Comparison of ENCODE assay signal across 8 mouse cellular contexts in the genomic region with DNA sequence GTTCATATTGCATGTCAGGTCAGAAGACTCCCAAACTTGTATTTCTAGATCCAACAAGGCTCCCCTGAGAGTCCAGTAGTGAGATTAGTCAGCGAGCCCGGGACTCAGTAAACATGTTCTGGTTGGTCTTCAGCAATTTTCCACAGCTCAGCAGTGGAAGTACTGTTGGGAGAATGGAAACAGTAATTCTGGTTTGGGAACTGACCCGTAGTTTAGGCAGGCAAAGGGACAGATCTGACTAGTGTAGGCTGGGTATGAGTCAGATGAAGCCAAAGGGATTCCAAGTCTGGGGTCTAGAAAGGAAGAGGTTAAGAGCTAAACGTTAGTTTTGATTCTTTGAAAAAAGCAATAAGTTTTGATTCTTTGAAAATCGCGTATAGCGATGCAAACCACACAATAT. TPM values are rescaled to one million over a fixed set of nuclear protein-coding genes. Genes with fewer than 3 reads are reported as not detected.
DNase-seq lines count a peak whose midpoint lies in the region; ATAC-seq and TF ChIP-seq lines count a peak whose summit lies in the region.

No protein-coding gene starts in this region.

- TF ChIP-seq EP300 in heart, adult 2 months (IDR thresholded peaks at IDR 0.05; ENCODE audit: insufficient read depth, low read depth, low read length): no peak

- peak overlapping the region; percentile 71 for H3K4me2 ChIP-seq in heart, embryonic 11.5 days
- H3K4me2 ChIP-seq in liver, embryonic 15.5 days: peak overlapping the region; percentile 84

- H3K27me3 ChIP-seq in heart, adult 2 months (ENCODE audit: control insufficient read depth, insufficient read depth, low read length): no peaks in the 10 kb centered on the region
- H3K27me3 ChIP-seq in heart, embryonic 11.5 days (ENCODE audit: control insufficient read depth, insufficient read depth, low read length): peaks cover 5% of the 10 kb centered on the region; the same call in 1 of the 2 replicates
- peaks cover 16% of the 10 kb centered on the region for H3K27me3 ChIP-seq in liver, embryonic 15.5 days

- TF ChIP-seq POLR2A in heart, adult 2 months (IDR thresholded peaks at IDR 0.05; ENCODE audit: insufficient read depth, low read depth, low read length): no peak

- no peak for DNase-seq in heart, adult 2 months
- DNase-seq in heart, postnatal 4 days: no peak
- DNase-seq in MN1 (ENCODE audit: low spot score): peak; percentile 44
- DNase-seq in ovary, adult 18-20 months (ENCODE audit: low spot score): no peak
- no peak for DNase-seq in cerebellum, postnatal 25 days
- DNase-seq in ovary, postnatal 10 days (ENCODE audit: low spot score): no peak

- no peak for TF ChIP-seq CTCF in heart, adult 2 months (IDR thresholded peaks at IDR 0.05)

- peaks cover 11% of the 10 kb centered on the region for H3K36me3 ChIP-seq in heart, adult 2 months (ENCODE audit: control insufficient read depth, insufficient read depth, low read length)
- H3K36me3 ChIP-seq in heart, embryonic 11.5 days (ENCODE audit: control insufficient read depth, insufficient read depth, low read length): peaks cover 5% of the 10 kb centered on the region; the same call in 1 of the 2 replicates
- H3K36me3 ChIP-seq in liver, embryonic 15.5 days (replicated peaks): peaks cover 17% of the 10 kb centered on the region

- peak overlapping the region; percentile 90 for H3K27ac ChIP-seq in heart, adult 2 months
- H3K27ac ChIP-seq in heart, embryonic 11.5 days (ENCODE audit: low read depth, low read length): peak overlapping the region; percentile 95
- peak overlapping the region; percentile 90 for H3K27ac ChIP-seq in liver, embryonic 15.5 days (replicated peaks)

- ATAC-seq in heart, embryonic 11.5 days (replicated peaks; ENCODE audit: insufficient number of reproducible peaks, low FRiP score, low TSS enrichment): no peak
- 0 out of 2 replicates have a peak, but pooled peaks have one; percentile 16 for ATAC-seq in liver, embryonic 15.5 days (ENCODE audit: insufficient read depth)

- WGBS in heart, adult 2 months: 3% methylated on average over 7 of the region's 7 CpGs
- 8% methylated on average over 7 of the region's 7 CpGs for WGBS in heart, embryonic 11.5 days (ENCODE audit: insufficient replicate concordance)
- WGBS in liver, embryonic 15.5 days (ENCODE audit: insufficient replicate concordance): 9% methylated on average over 7 of the region's 7 CpGs

- no peaks in the 10 kb centered on the region for H3K79me2 ChIP-seq in heart, adult 2 months (replicated peaks; ENCODE audit: control insufficient read depth, insufficient read depth, low read length)

- intact Hi-C loops in heart, adult 2 months (cut with DNase I): loop anchor here (2.0 kb wide), 1 partner anchor 26 kb away; the partner anchor contains the start of genes Cntd1 and Coa3

- peaks cover 7% of the 10 kb centered on the region for H3K4me1 ChIP-seq in heart, adult 2 months (ENCODE audit: control insufficient read depth, insufficient read depth, low read length)
- peaks cover 16% of the 10 kb centered on the region for H3K4me1 ChIP-seq in heart, embryonic 11.5 days (ENCODE audit: control insufficient read depth, insufficient read depth, low read length)
- H3K4me1 ChIP-seq in liver, embryonic 15.5 days (replicated peaks): peaks cover 54% of the 10 kb centered on the region

- H3K9me3 ChIP-seq in heart, embryonic 11.5 days (replicated peaks; ENCODE audit: control insufficient read depth, low read length): no peaks in the 10 kb centered on the region
- no peaks in the 10 kb centered on the region for H3K9me3 ChIP-seq in liver, embryonic 15.5 days (replicated peaks)

- peak overlapping the region; percentile 66 for H3K9ac ChIP-seq in heart, adult 2 months (ENCODE audit: low read depth, low read length)
- peak overlapping the region; percentile 99 for H3K9ac ChIP-seq in heart, embryonic 11.5 days (ENCODE audit: low read depth, low read length)
- H3K9ac ChIP-seq in liver, embryonic 15.5 days: peak overlapping the region; percentile 92

- peak overlapping the region; percentile 77 for H3K4me3 ChIP-seq in heart, adult 2 months
- peak overlapping the region; percentile 95 for H3K4me3 ChIP-seq in heart, embryonic 11.5 days (ENCODE audit: low read depth, low read length)
- H3K4me3 ChIP-seq in liver, embryonic 15.5 days (replicated peaks): peak overlapping the region; percentile 88

RNA-seq across cellular contexts. Expression of gene Vps25, which starts 0.6 kb away (rescaled TPM):
- 10 to 100 TPM; 82.5 to 90.1 TPM for total RNA-seq in heart, adult 2 months (2021)
- 83.2 and 96.8 TPM in 2 replicates for polyA plus RNA-seq in heart, adult 2 months (2012; rRNA removed)
- total RNA-seq in heart, postnatal 4 days (2021): 10 to 100 TPM; 87.6 to 88.7 TPM
- 126 and 128 TPM in 2 replicates for polyA plus RNA-seq in heart, embryonic 11.5 days (2014; fragmentation: Nextera tagmentation; extraction: Ambion mirVana)
- 77.2 and 81.7 TPM in 2 replicates for polyA plus RNA-seq in liver, embryonic 15.5 days (2015; fragmentation: Nextera tagmentation; extraction: Ambion mirVana)

RNA-seq across cellular contexts. Expression of gene Ramp2, which starts 7.1 kb away (rescaled TPM):
- total RNA-seq in heart, adult 2 months (2021): 10 to 100 TPM; 89.1 to 90.3 TPM
- 130 and 172 TPM in 2 replicates for polyA plus RNA-seq in heart, adult 2 months (2012; rRNA removed)
- total RNA-seq in heart, postnatal 4 days (2021): 100 to 1,000 TPM; 122 to 134 TPM
- 230 and 232 TPM in 2 replicates for polyA plus RNA-seq in heart, embryonic 11.5 days (2014; fragmentation: Nextera tagmentation; extraction: Ambion mirVana)
- 20.3 and 25.4 TPM in 2 replicates for polyA plus RNA-seq in liver, embryonic 15.5 days (2015; fragmentation: Nextera tagmentation; extraction: Ambion mirVana)

RNA-seq across cellular contexts. Expression of gene Wnk4, which starts 7.4 kb away (rescaled TPM):
- 10 to 100 TPM in 1 of 2 experiments, 1 to 10 TPM in 1; 9.2 to 12.6 TPM for total RNA-seq in heart, adult 2 months (2021)
- polyA plus RNA-seq in heart, adult 2 months (2012; rRNA removed): 12.1 and 13.9 TPM in 2 replicates
- total RNA-seq in heart, postnatal 4 days (2021): 1 to 10 TPM; 4.5 to 7.2 TPM
- 11.1 and 13.7 TPM in 2 replicates for polyA plus RNA-seq in heart, embryonic 11.5 days (2014; fragmentation: Nextera tagmentation; extraction: Ambion mirVana)
- polyA plus RNA-seq in liver, embryonic 15.5 days (2015; fragmentation: Nextera tagmentation; extraction: Ambion mirVana): 5.1 and 6.7 TPM in 2 replicates

RNA-seq across cellular contexts. Expression of gene Cntd1, which starts 25.9 kb away (rescaled TPM):
- total RNA-seq in heart, adult 2 months (2021): under 1 TPM; 0.23 to 0.36 TPM
- polyA plus RNA-seq in heart, adult 2 months (2012; rRNA removed): 0.06 and 0.12 TPM in 2 replicates
- under 1 TPM; 0.41 to 0.47 TPM for total RNA-seq in heart, postnatal 4 days (2021)
- 1.1 TPM in 2 replicates for polyA plus RNA-seq in heart, embryonic 11.5 days (2014; fragmentation: Nextera tagmentation; extraction: Ambion mirVana)
- polyA plus RNA-seq in liver, embryonic 15.5 days (2015; fragmentation: Nextera tagmentation; extraction: Ambion mirVana): 0.67 TPM in 2 replicates

RNA-seq across cellular contexts. Expression of gene Coa3, which starts 26.0 kb away (rescaled TPM):
- total RNA-seq in heart, adult 2 months (2021): 100 to 1,000 TPM in 1 of 2 experiments, 10 to 100 TPM in 1; 88.4 to 101 TPM
- 153 and 302 TPM in 2 replicates for polyA plus RNA-seq in heart, adult 2 months (2012; rRNA removed)
- total RNA-seq in heart, postnatal 4 days (2021): 10 to 100 TPM; 86.3 to 90.1 TPM
- polyA plus RNA-seq in heart, embryonic 11.5 days (2014; fragmentation: Nextera tagmentation; extraction: Ambion mirVana): 183 and 189 TPM in 2 replicates
- polyA plus RNA-seq in liver, embryonic 15.5 days (2015; fragmentation: Nextera tagmentation; extraction: Ambion mirVana): 80.5 and 87.1 TPM in 2 replicates
